Mouse (Mus musculus) midbrain, postnatal 0 days (tissue): ENCODE results near the gene Dnajc16. TPM values are rescaled to one million over a fixed set of nuclear protein-coding genes. Genes with fewer than 3 reads are reported as not detected.
"Not testable (repeated sequence)": the region's sequence is repeated elsewhere in the genome, so short reads cannot be mapped to it uniquely, and the experiment has no call there.

ENCODE experiments used
- ATAC-seq: fragments of 200-750 bp; cut with Nextera tagmentation; 2 replicates; pipeline ENCODE4 v1.8.0; 2017; ENCODE audit warnings: moderate number of reproducible peaks, mild to moderate bottlenecking, moderate TSS enrichment, moderate library complexity; ENCODE audit not compliant: low FRiP score
- DNase-seq: peaks from one replicate; pipeline ENCODE4 v3.0.0-alpha.2; 2015; ENCODE audit warnings: low spot score
- H3K27ac ChIP-seq: fragments of 300-500 bp; sonication (generic); 2 replicates; pipeline ENCODE4 v1.5.1; 2014; ENCODE audit warnings: low read depth, mild to moderate bottlenecking, low read length, mixed read lengths
- H3K27me3 ChIP-seq: fragments of 300-500 bp; sonication (generic); 2 replicates; pipeline ENCODE4 v1.6.1; 2014; ENCODE audit warnings: low read length, control low read depth, mixed read lengths; ENCODE audit not compliant: insufficient read depth
- H3K36me3 ChIP-seq: fragments of 300-500 bp; sonication (generic); 2 replicates; pipeline ENCODE4 v1.6.1; 2014; ENCODE audit warnings: low read length, control low read depth, mixed read lengths; ENCODE audit not compliant: insufficient read depth
- H3K4me1 ChIP-seq: fragments of 300-500 bp; sonication (generic); 2 replicates; pipeline ENCODE4 v1.6.1; 2014; ENCODE audit warnings: mild to moderate bottlenecking, control low read depth, antibody characterized with exemption, low read length, mixed read lengths; ENCODE audit not compliant: insufficient read depth
- H3K4me2 ChIP-seq: fragments of 300-500 bp; sonication (generic); 2 replicates; pipeline ENCODE4 v1.6.1; 2014; ENCODE audit warnings: low read depth, mild to moderate bottlenecking, low read length, mixed read lengths; ENCODE audit not compliant: poor library complexity, severe bottlenecking
- H3K4me3 ChIP-seq: fragments of 300-500 bp; sonication (generic); 2 replicates; pipeline ENCODE4 v1.5.1; 2014; ENCODE audit warnings: low read depth, mild to moderate bottlenecking, low read length, moderate library complexity
- H3K9ac ChIP-seq: fragments of 300-500 bp; sonication (generic); replicated peaks from 2 replicates; pipeline ENCODE4 v1.6.1; 2014; ENCODE audit warnings: mild to moderate bottlenecking, low read length, moderate library complexity, mixed read lengths; ENCODE audit not compliant: poor library complexity, severe bottlenecking
- H3K9me3 ChIP-seq: fragments of 300-500 bp; sonication (generic); 2 replicates; pipeline ENCODE4 v1.6.1; 2016; ENCODE audit warnings: low read length, control low read depth
- CTCF ChIP-seq: IDR thresholded peaks from 2 replicates; pipeline ENCODE4 v1.5.1; 2016; ENCODE audit warnings: antibody characterized with exemption, mild to moderate bottlenecking
- WGBS: fragments of 180-500 bp; shearing (Covaris S2); extraction: QIAGEN DNeasy Blood & Tissue Kit; methylation state at CpG from one replicate; pipeline ENCODE4 v1.1.7; 2014; 5-methylcytosine and 5-hydroxymethylcytosine counted together
- polyA plus RNA-seq: library from polyadenylated mRNA; unstranded; fragments of >200 nt; fragmentation: Nextera tagmentation; extraction: Ambion mirVana; gene quantifications from 2 replicates; pipeline ENCODE4 v1.2.1, GENCODE M21; 2015
- total RNA-seq: library from RNA; depleted of rRNA; stranded (reverse); fragments of >200 nt; gene quantifications from 2 replicates; pipeline ENCODE4 v1.2.3, GENCODE M21; 2014

The Dnajc16 gene
- total and polyA plus RNA-seq, 2 experiments from 2014 or later: 7.2 to 18.2 TPM

DNA sequence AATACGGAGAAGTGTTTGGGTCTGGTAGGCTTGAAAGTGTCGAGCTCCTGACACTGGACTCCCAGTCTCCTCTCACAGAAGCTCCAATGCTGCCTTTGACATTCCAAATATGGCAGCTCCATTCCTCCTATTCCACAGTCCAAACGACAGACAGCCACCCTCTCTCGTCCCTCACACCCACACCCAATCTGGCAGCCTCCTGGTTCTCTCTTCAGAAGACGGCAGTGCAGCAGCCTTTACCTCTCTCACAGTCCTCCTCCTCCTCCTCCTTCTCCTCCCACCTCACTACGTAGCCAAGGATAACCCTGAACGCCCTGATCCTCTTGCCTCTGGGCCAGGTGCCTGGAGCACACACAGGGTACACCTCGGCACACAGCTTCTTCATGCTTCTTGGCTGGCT lies 10.9 kb downstream of the Dnajc16 start:
- H3K4me2 ChIP-seq: no peak overlapping the region
- WGBS: 90% methylated on average over 8 of the region's 8 CpGs
- H3K4me3 ChIP-seq: no peak overlapping the region
- no peaks in the 10 kb centered on the region for H3K4me1 ChIP-seq
- H3K9me3 ChIP-seq: no peaks in the 10 kb centered on the region
- TF ChIP-seq CTCF: no peak
- peaks cover 65% of the 10 kb centered on the region for H3K36me3 ChIP-seq
- H3K27me3 ChIP-seq: no peaks in the 10 kb centered on the region
- ATAC-seq (no peak), DNase-seq (no peak)
- H3K9ac ChIP-seq: no peak overlapping the region
- no peak overlapping the region for H3K27ac ChIP-seq

DNA sequence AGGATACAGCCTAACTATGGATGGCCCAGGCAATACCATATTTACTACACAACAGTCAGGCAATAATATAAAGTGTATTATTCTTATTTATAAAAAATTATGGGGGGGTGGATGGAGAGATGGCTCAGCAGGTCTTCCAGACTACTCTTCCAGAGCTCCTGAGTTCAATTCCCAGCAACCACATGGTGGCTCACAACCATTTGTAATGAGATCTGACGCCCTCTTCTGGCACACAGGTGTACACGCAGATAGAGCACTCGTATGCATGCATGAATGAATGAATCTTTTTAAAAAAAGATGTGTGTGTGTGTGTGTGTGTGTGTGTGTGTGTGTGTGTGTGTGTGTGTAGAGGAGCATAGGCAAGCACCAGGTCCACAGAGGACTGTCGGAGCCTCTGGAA lies 17.7 kb downstream of the Dnajc16 start:
- not testable (repeated sequence) for H3K4me2 ChIP-seq

GRCm38 (mm10) chr4:141771823-141772222 lies 18.9 kb downstream of the Dnajc16 start:
- WGBS: 94% methylated on average over 8 of the region's 8 CpGs
- Histone ChIP-seq H3K4me1 (no peaks in the 10 kb centered on the region), H3K9me3 (no peaks in the 10 kb centered on the region), H3K27ac (no peak overlapping the region), H3K4me2 (no peak overlapping the region), H3K4me3 (no peak overlapping the region), H3K27me3 (no peaks in the 10 kb centered on the region), H3K36me3 (peaks cover 68% of the 10 kb centered on the region), H3K9ac (no peak overlapping the region)
- ATAC-seq: no peak
- no peak for DNase-seq
- no peak for TF ChIP-seq CTCF

More for the DNA sequence above, 17.7 kb downstream of the Dnajc16 start:
- not testable (repeated sequence) for H3K9ac ChIP-seq, ATAC-seq, H3K9me3 ChIP-seq, H3K4me3 ChIP-seq, H3K27ac ChIP-seq, H3K27me3 ChIP-seq, DNase-seq, H3K4me1 ChIP-seq
- TF ChIP-seq CTCF: peak; percentile 26; the same call in 1 of the 2 replicates
- peaks cover 71% of the 10 kb centered on the region for H3K36me3 ChIP-seq
- 91% methylated on average over 4 of the region's 4 CpGs for WGBS

GRCm38 (mm10) chr4:141769501-141770160 lies 21.1 kb downstream of the Dnajc16 start:
- H3K27ac ChIP-seq: no peak overlapping the region
- no peak for TF ChIP-seq CTCF
- ATAC-seq (no peak), DNase-seq (no peak)
- no peaks in the 10 kb centered on the region for H3K4me1 ChIP-seq
- 87% methylated on average over 8 of the region's 8 CpGs for WGBS
- H3K9ac ChIP-seq: no peak overlapping the region
- no peaks in the 10 kb centered on the region for H3K27me3 ChIP-seq
- H3K36me3 ChIP-seq: peaks cover 65% of the 10 kb centered on the region
- H3K4me3 ChIP-seq: no peak overlapping the region
- no peak overlapping the region for H3K4me2 ChIP-seq
- H3K9me3 ChIP-seq: no peaks in the 10 kb centered on the region

GRCm38 (mm10) chr4:141767353-141768036 lies 23.2 kb downstream of the Dnajc16 start:
- no peaks in the 10 kb centered on the region for H3K4me1 ChIP-seq
- no peak overlapping the region for H3K4me3 ChIP-seq
- H3K9ac ChIP-seq: no peak overlapping the region
- no peak for TF ChIP-seq CTCF
- DNase-seq (peak; percentile 65), ATAC-seq (no peak)
- H3K27ac ChIP-seq: 0 out of 2 replicates have a peak overlapping the region, but pooled peaks have one; percentile 39
- H3K9me3 ChIP-seq: no peaks in the 10 kb centered on the region
- WGBS: 78% methylated on average over 19 of the region's 19 CpGs
- no peak overlapping the region for H3K4me2 ChIP-seq
- H3K27me3 ChIP-seq: no peaks in the 10 kb centered on the region
- H3K36me3 ChIP-seq: peaks cover 74% of the 10 kb centered on the region
